Mouse (Mus musculus) liver, adult 2 months (tissue): ENCODE data around the gene Ppard.

Experiments used
- CTCF ChIP-seq: fragments of 200-500 bp; IDR thresholded peaks from 2 replicates; pipeline ENCODE4 v1.5.1; 2011; ENCODE audit warnings: low read depth, low read length, control low read depth
- POLR2A ChIP-seq: fragments of 200-500 bp; IDR thresholded peaks from 2 replicates; pipeline ENCODE4 v1.6.1; 2011; ENCODE audit warnings: low read length, control low read depth; ENCODE audit not compliant: insufficient read depth; ENCODE audit errors: extremely low read depth

GRCm38 (mm10) chr17:28311366-28312132 is 79.0 kb downstream of the Ppard start:
- TF ChIP-seq CTCF (no peak), POLR2A (no peak)
